Mouse (Mus musculus) adrenal gland, postnatal 0 days (tissue): ENCODE data around the gene Prss56. TPM values are rescaled to one million over a fixed set of nuclear protein-coding genes. Genes with fewer than 3 reads are reported as not detected.

ENCODE experiments used
- polyA plus RNA-seq: library from polyadenylated mRNA; unstranded; fragments of >200 nt; fragmentation: Nextera tagmentation; extraction: Ambion mirVana; gene quantifications from 2 replicates; pipeline ENCODE4 v1.2.1, GENCODE M21; 2015

The Prss56 gene
- polyA plus RNA-seq: not detected in 2 replicates

DNA sequence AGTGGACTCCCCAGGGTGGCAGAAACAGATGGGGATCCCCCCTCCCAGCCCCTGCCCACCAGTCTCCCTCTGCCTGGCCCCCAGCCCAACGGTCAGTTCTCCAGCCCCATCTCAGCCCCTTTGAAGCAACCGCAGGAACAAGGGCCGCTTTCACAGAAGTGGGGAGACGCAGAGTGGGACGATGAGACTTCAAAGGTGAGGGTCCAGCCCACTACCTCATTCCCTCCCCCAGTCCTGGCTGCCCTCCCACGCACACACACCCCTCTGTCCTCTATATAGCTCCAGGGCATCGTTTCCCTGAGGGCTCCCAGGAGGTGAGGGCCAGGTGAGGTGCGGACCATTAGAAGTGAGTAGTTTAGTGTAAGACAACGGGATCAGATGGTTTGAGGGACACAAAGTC lies at the start of gene Prss56:
Prss56 (plus strand) TSS at position 301 of the 400 bp plus-strand sequence.

GRCm38 (mm10) chr1:87156199-87156587 lies 26.9 kb upstream of the Prss56 start, which contains the start of gene Ecel1:
Gene Ecel1, minus strand, starts transcription at chr1:87156521.

GRCm38 (mm10) chr1:87190429-87190828 lies 7.3 kb downstream of the Prss56 start, which contains the start of gene Chrnd:
Gene Chrnd, plus strand, starts transcription at chr1:87190607.

GRCm38 (mm10) chr1:87204465-87204864 lies 21.4 kb downstream of the Prss56 start, which contains the start of gene Chrng:
Gene Chrng, plus strand, starts transcription at chr1:87204657.

GRCm38 (mm10) chr1:87213735-87214704 lies 30.9 kb downstream of the Prss56 start, which contains the start of gene Eif4e2:
Gene Eif4e2, plus strand, starts transcription at chr1:87213914.

Other genes starting within 250 kb of the Prss56 start
- not detected in 2 replicates for gene Alppl2, start 93.4 kb upstream of the Prss56 start, polyA plus RNA-seq
- 0.11 and 2.6 TPM in 2 replicates for gene Alpi, start 81.7 kb upstream of the Prss56 start, polyA plus RNA-seq
- gene Akp3, start 58.3 kb upstream of the Prss56 start, polyA plus RNA-seq: not detected in 2 replicates
- gene Ecel1, start 26.8 kb upstream of the Prss56 start, polyA plus RNA-seq: 21.6 and 76.9 TPM in 2 replicates
- 0.08 TPM in 1 of 2 replicates, not detected in the other for gene Chrnd, start 7.3 kb downstream of the Prss56 start, polyA plus RNA-seq
- 0.11 TPM in 1 of 2 replicates, not detected in the other for gene Chrng, start 21.3 kb downstream of the Prss56 start, polyA plus RNA-seq
- gene Eif4e2, start 30.6 kb downstream of the Prss56 start, polyA plus RNA-seq: 103 and 124 TPM in 2 replicates
- 40.9 and 116 TPM in 2 replicates for gene Efhd1, start 81.0 kb downstream of the Prss56 start, polyA plus RNA-seq
- gene Gigyf2, start 143.7 kb downstream of the Prss56 start, polyA plus RNA-seq: 24.5 and 30.3 TPM in 2 replicates
- 0.36 TPM in 2 replicates for gene Kcnj13, start 211.4 kb downstream of the Prss56 start, polyA plus RNA-seq